Mouse (Mus musculus) layer of hippocampus, adult 6 months (tissue): ENCODE results near the gene Gm3099. TPM values are rescaled to one million over a fixed set of nuclear protein-coding genes. Genes with fewer than 3 reads are reported as not detected.

ENCODE experiments used
- long read RNA-seq, 2 experiments: library from polyadenylated mRNA; unstranded; transcript quantifications; one replicate each; pipeline ENCODE4 v2.0.0; 2019 to 2020
- polyA plus RNA-seq: library from polyadenylated mRNA; unstranded; fragments of <200 nt; fragmentation: Nextera tagmentation; gene quantifications from 2 replicates; pipeline ENCODE4 v1.2.3, GENCODE M21; 2021

Gm3099 gene
- polyA plus RNA-seq = not detected in 2 replicates
- long read RNA-seq, experiment 1 = 0 reads
- long read RNA-seq, experiment 2 = 0 reads

GRCm38 (mm10) chr14:3998094-3998493, at the start of gene Gm3099:
Gm3099 (plus strand) TSS chr14:3998394.

GRCm38 (mm10) chr14:3963247-3963646, 34.9 kb upstream of the Gm3099 start, which contains the start of gene Gm3095:
Gm3095 (plus strand) TSS chr14:3963547.

GRCm38 (mm10) chr14:4023641-4024040, 25.4 kb downstream of the Gm3099 start, which contains the start of gene Gm5796:
Gm5796 (plus strand) TSS chr14:4023941.

Other genes starting within 250 kb of the Gm3099 start
- gene Gm3002, start 188.3 kb upstream of the Gm3099 start, polyA plus RNA-seq = 0.48 and 1.2 TPM in 2 replicates
- gene Gm3033, start 152.1 kb upstream of the Gm3099 start, polyA plus RNA-seq = 0.10 TPM in 1 of 2 replicates, not detected in the other
- gene Gm2916, start 114.2 kb upstream of the Gm3099 start, polyA plus RNA-seq = not detected in 2 replicates
- not detected in 2 replicates for gene Gm3029, start 66.6 kb upstream of the Gm3099 start, polyA plus RNA-seq
- gene Gm3095, start 34.8 kb upstream of the Gm3099 start, polyA plus RNA-seq = not detected in 2 replicates
- 0.14 and 0.20 TPM in 2 replicates for gene Gm5796, start 25.5 kb downstream of the Gm3099 start, polyA plus RNA-seq
- not detected in 2 replicates for gene Gm3115, start 85.7 kb downstream of the Gm3099 start, polyA plus RNA-seq
- 0.30 TPM in 1 of 2 replicates, not detected in the other for gene Gm8108, start 112.1 kb downstream of the Gm3099 start, polyA plus RNA-seq
- gene Gm3127, start 166.6 kb downstream of the Gm3099 start, polyA plus RNA-seq = not detected in 2 replicates
- gene Gm2974, start 184.2 kb downstream of the Gm3099 start, polyA plus RNA-seq = 1.5 TPM in 2 replicates